In the genomic region with DNA sequence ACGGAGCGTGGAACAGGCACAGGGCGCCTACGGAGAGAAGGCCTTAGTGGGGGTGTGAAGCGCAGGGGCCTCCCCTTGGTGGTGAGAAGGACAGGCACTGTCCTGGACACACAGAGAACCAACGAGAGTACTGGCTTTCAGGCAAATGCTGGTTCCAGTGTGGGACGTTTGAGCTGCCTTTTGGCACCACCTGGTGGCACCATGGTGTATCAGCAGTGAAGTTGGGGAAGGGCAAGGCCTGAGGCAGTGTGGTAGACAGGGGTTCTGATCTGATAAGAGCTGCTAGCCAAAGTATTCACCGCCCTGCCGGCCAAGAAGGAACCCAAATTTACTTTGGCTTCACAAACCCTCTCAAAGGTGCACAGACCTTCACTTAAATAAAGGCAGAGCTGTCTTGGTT, we compare ENCODE assay signal across 8 mouse cellular contexts. TPM values are rescaled to one million over a fixed set of nuclear protein-coding genes. Genes with fewer than 3 reads are reported as not detected.
DNase-seq lines count a peak whose midpoint lies in the region; ATAC-seq and TF ChIP-seq lines count a peak whose summit lies in the region.

No protein-coding gene starts in this region.

- no peak overlapping the region for H3K27ac ChIP-seq in embryonic fibroblast, embryonic 13.5 days (ENCODE audit: insufficient read depth, low read length)
- H3K27ac ChIP-seq in thymus, adult 2 months (ENCODE audit: control insufficient read depth, insufficient read depth, low read length), result no peak overlapping the region

- intact Hi-C loops in heart, postnatal 14 days (cut with DNase I), result loop anchor here (1.0 to 5.0 kb wide), 2 partner anchors 42 to 65 kb away; a partner anchor contains a TSS

- H3K4me1 ChIP-seq in embryonic fibroblast, embryonic 13.5 days (ENCODE audit: control insufficient read depth, insufficient read depth, low read length), result peaks cover 8% of the 10 kb centered on the region; the same call in 1 of the 2 replicates
- no peaks in the 10 kb centered on the region for H3K4me1 ChIP-seq in thymus, adult 2 months (replicated peaks; ENCODE audit: control insufficient read depth, insufficient read depth, low read length)

- TF ChIP-seq POLR2A in embryonic fibroblast, embryonic 13.5 days (IDR thresholded peaks at IDR 0.05; ENCODE audit: low read depth, low read length), result no peak
- no peak for TF ChIP-seq POLR2A in thymus, adult 2 months (IDR thresholded peaks at IDR 0.05; ENCODE audit: control insufficient read depth, extremely low read depth, insufficient read depth, low read length, poor library complexity)

- peak; percentile 98 for TF ChIP-seq CTCF in embryonic fibroblast, embryonic 13.5 days (IDR thresholded peaks at IDR 0.05; ENCODE audit: borderline replicate concordance, insufficient read depth, low read length)
- TF ChIP-seq CTCF in thymus, adult 2 months (IDR thresholded peaks at IDR 0.05; ENCODE audit: borderline replicate concordance, control insufficient read depth, extremely low read depth, insufficient read depth, low read length, poor library complexity), result peak; percentile 96

- no peaks in the 10 kb centered on the region for H3K36me3 ChIP-seq in thymus, adult 2 months (ENCODE audit: control insufficient read depth, insufficient read depth, low read length)

- peak; percentile 96 for ATAC-seq in CD4-positive, CD25-positive, alpha-beta regulatory T cell, adult 4 months
- ATAC-seq in neutrophil, adult 5-6 weeks (ENCODE audit: extremely low read depth, insufficient number of reproducible peaks, low FRiP score, poor library complexity, severe bottlenecking), result peak; percentile 62

- H3K27me3 ChIP-seq in thymus, adult 2 months (ENCODE audit: control insufficient read depth, insufficient read depth, low read length), result no peaks in the 10 kb centered on the region

- no peak overlapping the region for H3K4me3 ChIP-seq in embryonic fibroblast, embryonic 13.5 days (ENCODE audit: insufficient read depth, low read length)
- H3K4me3 ChIP-seq in thymus, adult 2 months (ENCODE audit: control insufficient read depth, insufficient read depth, low read length), result no peak overlapping the region

- WGBS in large intestine, adult 2 months, result 40% methylated on average over 9 of the region's 9 CpGs
- 41% methylated on average over 9 of the region's 9 CpGs for WGBS in thymus, adult 2 months

- DNase-seq in adrenal gland, postnatal 36 days, result peak; percentile 84 to 85
- DNase-seq in heart, postnatal 14 days, result peak; percentile 69 to 73
- DNase-seq in large intestine, adult 2 months (ENCODE audit: low read depth, low spot score), result peak; percentile 32
- peak; percentile 34 to 42 for DNase-seq in lung, adult 18-20 months
- peak; percentile 83 for DNase-seq in thymus, adult 2 months

RNA-seq across cellular contexts. Expression of a gene that starts 41.8 kb away (rescaled TPM):
- 1 to 10 TPM; 2.9 to 7.7 TPM for polyA plus RNA-seq in CD4-positive, CD25-positive, alpha-beta regulatory T cell, adult 4 months (2017; shearing (Covaris generic))
- 100 to 1,000 TPM; 112 to 175 TPM for total RNA-seq in adrenal gland, postnatal 36 days (2021)
- polyA plus RNA-seq in embryonic fibroblast, embryonic 13.5 days (2011; ENCODE audit: insufficient read length, low read depth, missing spikeins), result 0.88 TPM in 1 of 2 replicates, not detected in the other
- 100 to 1,000 TPM; 164 to 168 TPM for total RNA-seq in heart, postnatal 14 days (2021)
- polyA plus RNA-seq in large intestine, adult 2 months (2012; rRNA removed), result 4.8 and 5.5 TPM in 2 replicates
- total RNA-seq in neutrophil, adult 5-6 weeks (2017), result 0.61 and 0.93 TPM in 2 replicates
- 48.4 and 50.5 TPM in 2 replicates for polyA plus RNA-seq in thymus, adult 2 months (2012; rRNA removed)

Comparison
In these comparisons a context has a peak if more than half of its experiments do, and no peak if none do; other contexts are left out.
1. DNase-seq: peak in every context shown above with its lines; median percentile 84 in adrenal gland, postnatal 36 days; 83 in thymus, adult 2 months; 71 in heart, postnatal 14 days; 38 in lung, adult 18-20 months; 32 in large intestine, adult 2 months.